Mouse (Mus musculus) G1E (cell line): ENCODE measurements at regions not wholly inside any gene's neighbourhood (a gene's known extent, or its start where the extent isn't known, plus 50 kb on each side); places are given as distances from the start of the nearest gene placed in this dataset.

ENCODE experiments used
- CTCF ChIP-seq: IDR thresholded peaks from 2 replicates; pipeline ENCODE4 v1.5.1; 2012; ENCODE audit warnings: low read depth, low read length, inconsistent platforms, mixed read lengths
- POLR2AphosphoS5 ChIP-seq: IDR thresholded peaks from 2 replicates; pipeline ENCODE4 v1.6.1; 2012; ENCODE audit warnings: low read depth, low read length, inconsistent platforms; ENCODE audit not compliant: insufficient replicate concordance

DNA sequence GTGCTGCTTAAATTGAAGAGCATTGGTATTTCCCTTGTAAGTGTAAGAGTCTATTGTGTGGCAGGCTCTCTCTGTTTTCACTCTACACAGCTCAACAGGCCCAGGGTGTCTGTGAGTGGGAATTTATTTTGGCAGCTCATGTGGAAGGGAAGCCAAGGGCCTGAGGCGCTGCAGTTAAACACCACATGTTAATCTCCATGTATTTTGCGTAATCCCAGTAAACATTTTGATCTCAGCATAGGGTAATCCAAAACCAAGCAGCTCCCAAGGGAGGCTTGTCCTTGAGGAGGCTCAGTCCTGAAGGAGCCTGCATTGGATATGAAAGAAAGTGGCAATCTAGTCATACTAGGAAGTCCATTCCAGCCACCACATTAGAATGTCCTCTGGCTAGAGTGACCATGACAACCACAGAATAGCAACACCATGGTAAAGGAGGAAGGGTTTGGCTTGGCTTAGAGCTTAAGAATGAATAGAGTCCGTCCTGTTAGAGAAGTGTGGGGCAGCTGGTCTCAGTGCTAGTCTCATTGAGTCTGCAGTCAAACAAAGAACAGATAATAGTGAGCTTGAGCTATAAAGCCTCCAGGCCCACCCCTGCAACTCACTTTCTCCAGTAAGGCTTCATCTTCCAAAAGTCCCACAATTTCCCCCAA, 391.6 kb downstream of the Insc start:
- TF ChIP-seq POLR2AphosphoS5: no peak
- TF ChIP-seq CTCF: no peak
